Mouse (Mus musculus): Measurements from ENCODE around the gene Ppp1r37.

Gene Ppp1r37

GRCm38 (mm10) chr7:19572926-19573775 is 10.3 kb upstream of the Ppp1r37 start:
- in situ Hi-C loops (cut with MboI, MseI): no loop called here

DNA sequence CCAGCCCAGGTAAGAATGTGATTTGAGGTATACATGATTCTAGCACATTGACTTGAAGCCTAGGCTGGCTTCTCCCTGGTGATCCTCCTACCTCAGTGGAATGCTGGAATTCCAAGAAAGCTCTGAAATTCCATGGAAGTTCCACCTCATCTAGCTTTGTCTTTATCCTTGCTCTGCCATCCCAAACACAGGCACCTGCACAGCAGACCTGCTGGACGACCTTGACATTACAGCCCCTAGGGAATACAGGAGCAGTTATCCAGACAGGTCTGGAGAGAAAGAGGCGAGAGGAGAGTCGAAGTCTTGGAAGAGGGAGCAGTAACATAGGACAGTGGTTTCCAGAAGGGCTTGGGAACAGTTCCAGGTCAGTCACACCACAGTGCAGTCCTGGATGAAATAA is 6.8 kb upstream of the Ppp1r37 start:
- in situ Hi-C loops (cut with MboI, MseI): no loop called here

DNA sequence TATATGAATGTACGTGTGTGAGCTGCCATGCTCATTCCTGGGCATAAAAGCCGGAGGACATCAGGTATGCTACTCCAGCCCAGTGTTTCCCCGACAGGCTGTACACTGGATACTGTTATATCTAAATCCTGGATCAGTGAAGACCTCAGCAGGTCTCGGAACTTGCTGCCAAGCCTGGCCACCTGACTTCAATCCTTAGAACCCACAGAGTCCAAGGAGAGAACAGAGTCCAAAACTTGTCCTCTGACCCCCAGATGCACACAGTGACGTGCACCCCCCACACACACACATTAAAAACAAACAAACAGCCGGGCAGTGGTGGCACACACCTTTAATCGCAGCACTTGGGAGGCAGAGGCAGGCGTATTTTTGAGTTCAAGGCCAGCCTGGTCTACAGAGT is 4.5 kb upstream of the Ppp1r37 start:
- in situ Hi-C loops (cut with MboI, MseI): no loop called here

DNA sequence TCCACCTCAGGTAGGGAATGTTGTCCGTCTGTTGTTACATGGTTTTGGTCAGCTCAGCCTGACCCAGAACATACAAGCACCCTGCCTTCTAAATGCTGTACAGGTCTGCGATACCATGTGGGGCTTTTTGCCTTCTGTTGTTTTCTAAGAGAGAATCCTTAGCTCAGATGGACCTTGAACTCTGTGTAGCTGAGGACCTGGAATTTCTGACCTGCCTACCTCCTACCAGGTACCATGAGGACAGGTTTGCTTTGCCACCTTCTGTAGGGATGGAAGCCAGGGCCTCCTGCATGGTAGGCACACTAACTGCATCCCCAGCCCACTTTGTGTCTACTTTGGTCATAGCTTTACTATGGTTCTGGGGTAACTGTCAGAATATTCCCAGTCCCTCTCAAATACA is 2.9 kb upstream of the Ppp1r37 start:
- in situ Hi-C loops (cut with MboI, MseI): no loop called here

- in situ Hi-C loops (cut with MboI, MseI): no loop called here
Observed at GRCm38 (mm10) chr7:19564455-19564854, 1.6 kb upstream of the Ppp1r37 start.

- in situ Hi-C loops (cut with MboI, MseI): no loop called here
Observed at GRCm38 (mm10) chr7:19563884-19564283, 1.0 kb upstream of the Ppp1r37 start.

DNA sequence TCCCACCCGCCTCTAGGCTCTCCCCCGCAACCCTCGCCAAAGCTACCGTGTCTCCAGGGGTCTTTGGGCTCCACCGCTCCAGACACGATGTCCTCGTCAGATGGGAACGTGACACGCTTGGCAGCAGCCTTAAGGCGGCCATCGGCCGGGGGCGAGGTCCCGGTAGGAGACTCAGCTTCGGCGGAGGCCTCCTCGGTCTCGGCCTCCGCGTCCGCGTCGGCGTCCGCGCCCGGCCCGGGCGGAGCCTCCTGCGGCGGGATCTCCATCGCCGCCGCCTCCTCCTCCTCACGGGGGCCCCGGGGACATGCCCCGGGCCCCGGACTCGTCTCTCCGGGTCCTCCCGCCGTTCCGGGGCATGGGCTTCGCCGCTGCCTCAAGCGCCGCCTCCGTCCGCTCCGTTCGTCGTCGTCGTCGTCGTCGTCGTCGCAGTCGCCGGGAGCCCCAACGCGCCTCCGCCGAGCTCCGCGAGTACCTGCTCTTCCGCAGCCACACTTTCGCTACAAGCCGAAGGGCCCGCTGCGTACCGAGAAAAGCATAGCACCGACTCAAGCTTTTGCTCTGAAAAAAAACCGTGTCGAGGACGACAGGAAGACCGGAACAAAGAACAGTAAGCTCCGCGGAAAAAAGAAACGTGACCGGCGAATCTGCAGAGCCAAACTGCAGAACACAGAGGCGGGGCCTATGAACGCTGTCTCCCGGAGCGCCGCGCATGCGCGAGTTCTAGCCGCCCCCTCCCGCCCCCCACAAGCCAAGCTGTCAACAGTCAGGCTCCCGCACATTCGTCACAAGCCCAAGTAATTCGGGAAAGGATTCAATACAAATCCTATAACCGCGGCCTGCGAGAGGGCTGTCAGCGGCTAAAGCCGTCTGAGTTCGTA is 872 bp downstream of the Ppp1r37 start:
- in situ Hi-C loops (cut with MboI, MseI): no loop called here

DNA sequence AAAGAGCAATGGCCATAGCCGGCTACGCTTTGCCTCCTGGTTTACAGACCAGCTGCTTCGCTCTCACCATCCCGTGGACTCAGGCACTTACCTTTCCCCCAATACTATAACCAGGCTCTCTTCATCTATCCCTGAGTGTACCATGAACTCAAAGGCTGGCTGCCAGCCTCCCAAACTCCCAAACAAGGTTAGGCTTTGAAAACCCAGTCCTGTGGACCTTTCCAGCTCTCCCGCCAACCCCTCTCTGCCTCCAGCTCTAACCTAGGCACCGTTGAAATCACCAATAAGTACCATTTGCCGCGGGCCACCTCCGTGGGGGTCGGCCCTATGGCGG is 1.5 kb downstream of the Ppp1r37 start:
- in situ Hi-C loops (cut with MboI, MseI): no loop called here

DNA sequence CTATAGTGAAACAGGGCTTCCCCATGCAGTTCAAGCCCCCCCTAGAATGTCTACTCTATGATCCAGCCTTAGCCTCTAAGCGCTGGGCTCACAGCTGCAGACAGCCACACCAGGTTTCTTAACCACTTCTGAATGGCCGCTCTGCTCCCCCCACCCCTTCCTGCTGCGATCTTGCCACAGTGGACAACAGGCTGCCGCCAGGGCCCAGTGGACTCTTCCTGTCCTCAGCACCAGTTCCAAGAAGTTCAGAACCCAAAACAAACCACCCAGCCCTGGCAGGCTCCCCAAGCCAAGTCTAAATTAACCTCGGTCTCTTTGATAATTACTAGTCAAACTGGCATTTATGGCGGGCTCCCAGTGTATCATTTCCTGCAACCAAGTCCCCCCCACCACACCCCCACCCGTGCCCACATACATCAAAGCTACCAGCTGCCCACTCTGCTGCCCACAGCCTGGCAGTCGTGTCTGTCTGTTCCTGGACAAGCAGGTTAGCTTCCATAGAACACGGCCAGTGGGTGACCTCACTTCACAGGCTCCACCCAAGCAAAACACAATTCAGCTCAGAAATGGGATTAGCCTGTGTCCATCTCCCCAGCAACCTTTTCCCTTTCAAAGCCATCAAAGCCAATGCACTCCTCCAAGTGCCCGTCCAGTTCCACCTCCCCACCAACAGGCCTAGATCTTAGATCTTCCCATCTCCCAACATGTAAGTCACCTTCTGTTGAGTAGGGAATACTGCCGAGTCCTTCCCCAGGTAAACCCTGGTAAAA is 2.2 kb downstream of the Ppp1r37 start:
- in situ Hi-C loops (cut with MboI, MseI): no loop called here

DNA sequence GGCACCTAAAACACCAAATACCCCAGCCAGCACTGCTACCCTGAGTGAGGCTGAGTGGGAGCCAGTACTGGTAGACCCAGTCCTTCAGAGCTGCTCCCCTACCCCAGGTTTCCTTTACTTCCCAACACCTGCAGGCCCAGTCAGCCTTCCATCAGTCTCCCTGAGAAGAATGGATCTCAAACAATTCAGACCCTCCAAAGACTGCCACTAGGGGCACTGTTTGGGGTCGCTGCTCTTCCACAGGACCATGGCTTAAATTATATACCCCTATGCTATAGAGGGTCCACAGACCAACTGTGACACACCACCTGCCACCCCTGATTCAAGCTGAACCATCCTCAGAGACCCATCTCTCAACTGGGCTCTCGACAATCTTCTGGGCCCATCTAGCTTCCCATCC is 3.9 kb downstream of the Ppp1r37 start:
- in situ Hi-C loops (cut with MboI, MseI): no loop called here

DNA sequence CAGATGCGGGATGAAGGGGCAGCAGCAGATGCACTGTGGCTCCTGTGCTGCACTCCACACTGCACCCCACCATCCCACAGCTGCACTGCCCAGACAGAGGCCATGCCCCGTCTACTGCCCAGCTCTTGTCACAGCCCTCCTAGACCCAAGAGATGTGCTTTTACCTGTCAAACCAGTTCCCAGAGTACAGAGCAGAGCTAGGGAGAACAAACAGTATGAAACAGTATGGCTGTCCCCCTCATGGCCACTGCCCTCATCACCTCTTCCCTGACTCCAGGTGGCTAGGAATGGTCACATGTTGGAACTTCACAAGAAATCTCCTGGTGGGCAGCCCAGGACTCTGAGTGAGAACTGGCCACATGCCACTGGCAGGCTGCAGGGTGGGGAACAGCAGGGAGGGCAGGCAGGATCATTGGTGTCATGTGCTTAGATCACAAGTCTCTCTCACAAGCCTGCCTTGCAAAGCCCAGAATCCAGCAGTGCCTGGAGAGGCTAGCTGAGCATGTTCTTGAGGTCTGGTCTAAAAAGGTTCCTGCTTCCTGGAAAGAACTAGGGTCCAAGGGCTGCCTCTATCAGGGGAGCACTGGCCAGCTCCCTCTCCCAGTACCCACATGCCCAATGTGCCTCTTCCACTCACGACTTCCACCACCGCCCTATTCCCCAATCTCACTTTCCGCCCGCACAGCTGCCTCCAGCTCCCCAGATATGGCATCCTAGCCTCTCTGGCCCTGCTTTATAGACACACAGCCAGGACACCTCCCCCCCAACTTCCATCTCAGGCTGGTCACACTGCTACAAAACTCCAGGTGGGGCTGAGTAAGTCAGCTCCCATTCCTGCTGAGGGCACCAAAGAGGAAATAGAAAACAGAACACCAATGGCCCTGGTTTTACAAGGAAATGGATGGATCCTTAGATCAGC is 4.6 kb downstream of the Ppp1r37 start:
- in situ Hi-C loops (cut with MboI, MseI): no loop called here

DNA sequence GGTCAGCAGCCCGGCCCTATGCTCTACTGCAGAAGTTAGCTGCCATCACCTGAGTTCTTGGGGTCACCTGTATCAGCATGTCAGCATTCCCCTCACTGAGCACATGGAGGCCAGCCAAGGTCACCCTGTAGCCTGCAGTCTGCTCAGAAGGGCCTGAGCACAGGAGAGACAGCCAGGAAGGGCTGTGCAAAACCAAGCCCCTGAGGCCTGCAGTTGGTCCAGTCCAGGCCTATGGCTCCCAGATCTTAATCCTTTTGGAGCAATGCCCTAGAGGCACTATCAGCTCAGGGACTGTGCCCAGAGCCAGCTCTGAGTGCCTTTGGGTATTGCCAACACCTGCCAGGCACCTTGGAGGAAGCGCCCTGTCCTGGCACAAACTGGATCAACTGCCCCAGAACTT is 5.8 kb downstream of the Ppp1r37 start:
- in situ Hi-C loops (cut with MboI, MseI): no loop called here

DNA sequence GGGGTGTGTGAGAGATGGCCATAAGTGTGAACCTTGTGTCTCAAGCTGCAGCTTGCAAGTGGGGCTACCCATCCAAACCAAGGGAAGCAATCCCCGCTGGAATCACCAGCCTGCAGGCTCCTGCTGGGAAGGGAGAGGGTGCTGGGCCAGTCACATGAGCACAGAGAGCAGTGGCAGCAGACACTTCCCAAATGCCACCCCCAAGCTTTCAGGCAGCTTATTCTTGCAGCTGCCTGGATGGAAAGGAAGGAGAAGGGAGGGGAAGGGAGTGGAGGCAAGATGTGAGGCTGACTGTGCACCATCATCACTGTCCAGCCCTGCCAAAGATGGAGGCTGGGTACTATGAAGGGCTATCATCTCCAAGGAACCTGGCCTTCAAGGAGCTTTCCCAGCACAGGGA is 8.7 kb downstream of the Ppp1r37 start:
- in situ Hi-C loops (cut with MboI, MseI): no loop called here

DNA sequence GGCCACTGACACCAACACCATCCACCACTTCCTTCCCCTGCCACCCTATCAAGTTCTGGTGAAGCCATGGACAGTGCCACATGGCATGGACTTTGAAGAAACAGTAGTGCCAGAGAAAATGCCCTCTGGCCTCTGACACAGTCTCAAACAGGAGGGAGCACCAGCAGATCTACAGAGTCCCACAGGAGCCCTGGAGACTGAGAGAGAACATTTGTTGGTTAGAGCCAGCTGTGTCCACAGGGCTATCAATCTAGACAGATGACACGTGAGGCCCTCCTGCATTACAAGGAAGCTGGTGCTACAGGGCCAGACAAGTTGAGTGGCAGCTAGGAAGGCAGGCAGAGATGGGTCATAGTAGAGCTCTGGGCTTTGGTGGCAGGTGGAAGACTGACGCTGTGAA is 10.4 kb downstream of the Ppp1r37 start:
- in situ Hi-C loops (cut with MboI, MseI): no loop called here

DNA sequence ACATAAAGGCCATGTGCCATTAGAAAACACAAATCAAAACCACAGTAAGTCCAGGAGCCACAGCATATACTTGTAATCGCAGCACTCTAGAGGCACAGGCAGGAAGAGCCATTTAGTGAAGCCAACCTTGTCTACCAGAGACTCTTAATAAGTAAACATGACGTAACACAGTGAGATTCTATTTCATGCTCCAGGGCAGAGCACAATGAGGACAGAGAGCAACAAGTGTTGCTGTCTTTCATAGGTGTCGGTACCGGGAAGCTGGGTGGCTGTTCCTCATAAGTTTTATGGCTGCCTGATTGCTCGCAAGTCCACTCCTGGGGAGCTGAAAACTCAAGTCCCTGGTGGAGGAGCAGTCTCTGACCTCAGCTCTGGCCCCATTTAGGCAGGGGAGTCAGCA is 11.2 kb downstream of the Ppp1r37 start:
- in situ Hi-C loops (cut with MboI, MseI): no loop called here

DNA sequence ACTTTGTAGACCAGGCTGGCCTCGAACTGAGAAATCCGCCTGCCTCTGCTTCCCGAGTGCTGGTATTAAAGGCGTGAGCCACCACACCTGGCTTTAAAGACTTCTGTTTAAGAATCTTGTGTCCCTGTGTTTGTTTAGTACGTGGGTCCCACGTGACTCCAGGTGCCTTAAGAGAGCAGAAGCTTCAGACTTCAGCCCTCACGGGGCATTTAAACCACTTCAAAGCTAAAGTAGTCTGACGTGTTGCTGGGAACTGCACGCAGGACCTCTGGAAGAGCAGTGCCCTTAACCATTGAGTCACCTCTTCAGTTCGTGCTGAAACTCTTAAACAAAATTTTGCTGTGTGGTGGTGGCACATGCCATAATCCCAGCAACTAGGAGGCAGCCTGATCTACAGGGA is 13.5 kb downstream of the Ppp1r37 start:
- in situ Hi-C loops (cut with MboI, MseI): no loop called here

- in situ Hi-C loops (cut with MboI, MseI): no loop called here
Observed at GRCm38 (mm10) chr7:19547344-19547969, 15.4 kb downstream of the Ppp1r37 start.

- in situ Hi-C loops (cut with MboI, MseI): no loop called here
Observed at GRCm38 (mm10) chr7:19546007-19546406, 16.9 kb downstream of the Ppp1r37 start.

GRCm38 (mm10) chr7:19543584-19543983 is 19.3 kb downstream of the Ppp1r37 start:
- in situ Hi-C loops (cut with MboI, MseI): no loop called here

GRCm38 (mm10) chr7:19542155-19542691 is 20.7 kb downstream of the Ppp1r37 start:
- in situ Hi-C loops (cut with MboI, MseI): no loop called here

Measured in T-helper 2 cell (primary cell).